Mouse (Mus musculus): Measurements from ENCODE around the gene Chn2.
A peak's percentile ranks its signal among the peaks of the same experiment; 100 is the strongest.

Gene Chn2

GRCm38 (mm10) chr6:54079881-54080280 lies 40.5 kb downstream of the Chn2 start:
- peak; percentile 92 to 95 for DNase-seq

DNA sequence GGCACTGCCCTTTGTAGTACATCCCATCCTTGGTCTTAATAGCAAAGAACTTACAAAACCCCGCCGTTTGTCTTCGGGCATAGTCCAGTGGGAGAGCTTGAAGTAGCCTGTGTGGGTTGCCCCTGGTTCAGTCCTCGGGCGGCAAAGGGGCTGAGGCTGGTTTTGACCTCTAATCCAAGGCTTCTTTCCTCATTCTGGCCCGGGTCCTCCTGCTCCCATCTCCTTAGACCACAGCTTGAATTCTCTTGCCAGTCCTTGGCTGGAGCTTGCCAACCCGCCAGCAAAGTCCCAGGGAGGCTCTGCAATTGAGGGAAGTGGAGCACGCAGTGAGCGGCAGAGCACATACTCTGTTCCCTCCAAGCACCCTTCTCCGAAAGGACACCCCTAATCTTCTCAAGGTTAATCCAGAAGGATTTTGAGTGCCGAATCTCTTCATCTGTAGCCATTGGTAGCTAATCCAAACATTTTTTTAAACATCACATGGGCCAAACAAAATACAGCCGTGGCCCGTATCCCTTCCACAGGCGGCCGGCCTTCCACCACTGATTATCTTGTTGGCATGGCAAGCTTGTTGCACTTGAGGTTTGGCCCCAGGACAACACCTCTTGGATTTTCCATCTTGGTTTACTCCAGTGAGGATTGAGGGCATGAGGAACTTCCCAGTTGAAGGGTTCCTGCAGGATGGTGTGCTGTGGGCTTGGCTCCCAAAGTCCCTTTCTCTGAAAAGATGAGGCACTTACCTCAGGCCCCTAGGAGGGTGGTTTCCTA lies 41.3 kb downstream of the Chn2 start:
- peak; percentile 39 to 62 for DNase-seq

DNA sequence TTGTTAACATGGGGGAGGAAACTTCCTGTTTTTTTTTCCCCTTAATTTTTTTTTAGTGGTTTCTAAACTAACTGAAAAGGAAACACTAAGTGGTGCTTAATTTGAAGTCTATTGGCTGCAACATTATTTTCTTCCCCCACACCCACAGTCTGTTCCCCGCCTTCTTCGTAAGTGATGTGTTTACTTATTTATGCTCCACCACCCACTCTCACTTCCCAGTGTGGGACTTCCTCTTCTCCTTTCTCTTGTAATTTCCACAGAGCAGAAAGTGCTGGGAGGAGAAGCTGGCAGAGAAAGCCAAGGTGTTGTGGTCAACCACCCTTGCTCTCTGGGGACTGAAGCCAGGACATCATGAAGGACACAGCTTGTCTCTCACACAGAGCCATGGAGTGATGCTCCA lies 43.2 kb downstream of the Chn2 start:
- no peak for DNase-seq

DNA sequence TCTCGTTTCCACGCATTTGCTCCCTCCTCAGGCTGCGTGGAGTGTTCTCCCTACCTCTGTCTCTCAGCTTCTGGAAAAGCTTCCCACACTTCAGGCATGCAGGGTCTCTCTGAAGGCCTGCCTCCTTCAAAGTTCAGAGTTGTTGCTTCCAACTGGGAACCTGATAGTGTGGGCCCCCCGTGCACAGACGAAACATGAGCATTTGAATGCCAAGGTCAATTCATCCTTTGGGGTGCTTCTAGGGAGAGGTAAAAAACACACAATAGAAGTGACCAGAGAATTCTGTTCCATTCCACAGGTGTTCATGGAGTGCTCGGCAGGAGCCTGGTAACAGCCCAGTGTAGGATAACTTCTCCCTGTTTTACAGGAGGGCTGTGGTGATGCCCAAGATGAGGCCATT lies 44.7 kb downstream of the Chn2 start:
- DNase-seq = no peak

DNA sequence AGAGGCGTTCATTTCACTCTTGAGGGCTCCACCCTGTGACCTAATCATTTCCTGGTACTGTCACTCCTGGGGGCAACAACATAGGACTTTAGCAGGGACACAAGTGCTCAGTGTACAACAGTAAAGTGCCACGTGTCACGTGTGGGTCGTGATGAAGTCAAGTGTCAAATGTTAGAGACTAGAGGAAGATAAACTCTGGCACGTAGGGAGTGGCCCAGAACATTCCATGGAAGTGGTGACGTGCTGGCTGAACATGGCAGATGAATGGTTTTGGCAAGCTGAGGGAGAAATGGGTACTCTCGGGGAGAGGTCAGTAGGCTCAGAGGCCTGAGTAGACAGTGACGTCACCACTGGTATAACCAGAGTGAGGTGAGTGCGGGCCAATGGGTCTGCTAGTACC lies 45.7 kb downstream of the Chn2 start:
- no peak for DNase-seq

- DNase-seq = no peak
Measured at GRCm38 (mm10) chr6:54088168-54088567, 48.8 kb downstream of the Chn2 start.

GRCm38 (mm10) chr6:54090822-54091221 lies 51.5 kb downstream of the Chn2 start:
- no peak for DNase-seq

DNA sequence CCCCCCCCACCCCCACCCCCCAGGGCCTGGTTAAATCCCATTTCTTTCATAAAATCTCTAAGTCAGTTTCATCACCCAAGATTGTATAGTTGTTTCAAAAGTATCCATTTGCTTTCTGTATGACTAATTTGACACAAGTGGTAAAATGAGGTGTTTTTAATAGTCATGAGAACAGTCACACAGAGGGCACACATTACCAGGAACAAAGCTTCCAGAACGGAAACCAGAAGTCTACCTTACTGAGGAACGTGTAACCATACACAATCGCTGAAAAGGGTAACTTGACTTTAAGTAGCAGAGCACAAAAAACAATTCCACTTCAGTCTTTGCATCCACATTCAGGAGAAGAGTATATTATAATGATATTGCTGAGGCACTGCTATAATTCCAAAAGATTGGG lies 53.6 kb downstream of the Chn2 start:
- no peak for DNase-seq

DNA sequence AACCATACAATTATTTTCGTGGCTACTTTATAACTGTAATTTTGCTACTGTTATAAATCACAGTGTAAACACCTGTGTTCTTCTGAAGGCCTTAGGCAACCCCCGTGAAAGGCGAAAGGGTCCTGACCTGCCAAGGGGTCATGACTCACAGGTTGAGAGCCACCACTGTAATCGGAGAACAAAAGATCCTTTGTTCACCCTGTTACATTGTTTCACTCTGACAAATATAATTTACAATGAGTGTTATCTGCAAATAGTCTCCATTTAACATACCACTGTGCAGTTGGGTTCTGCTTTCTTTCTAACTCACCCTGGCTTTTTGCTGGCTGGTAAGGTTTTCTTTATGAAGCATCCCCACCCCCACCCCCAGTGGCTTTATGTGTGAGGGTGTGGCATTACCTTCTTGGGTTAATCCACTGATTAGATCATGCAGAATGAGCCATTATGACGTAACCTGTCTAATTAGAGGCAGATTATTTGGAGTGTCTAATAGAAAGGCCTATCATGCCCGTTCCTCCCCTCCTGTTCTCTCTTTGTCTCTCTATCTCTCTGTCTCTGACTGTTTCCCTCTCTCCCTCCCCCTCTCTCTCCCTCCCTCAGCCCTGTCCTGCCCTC lies 56.9 kb downstream of the Chn2 start:
- no peak for DNase-seq

DNA sequence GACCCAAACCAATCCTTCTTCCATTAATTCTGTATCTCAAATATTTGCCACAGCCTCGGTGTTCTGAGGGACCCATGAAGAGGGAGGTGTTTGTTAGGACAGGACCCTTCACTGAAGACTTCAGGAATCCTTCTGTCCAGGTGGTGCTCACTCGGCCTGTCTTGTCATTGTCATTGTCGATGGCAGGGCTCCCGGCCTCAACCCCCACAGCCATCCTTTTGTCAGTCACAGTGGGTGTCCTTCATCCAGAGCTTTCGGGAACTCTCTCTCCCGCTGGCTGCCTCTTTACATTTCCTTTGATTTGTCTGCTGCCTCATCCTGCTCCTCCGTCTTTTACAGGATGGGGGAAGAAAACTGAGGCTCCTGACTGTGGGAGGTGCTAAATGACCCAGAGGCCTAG lies 57.5 kb downstream of the Chn2 start:
- DNase-seq = no peak

GRCm38 (mm10) chr6:54098339-54098738 lies 59.0 kb downstream of the Chn2 start:
- no peak for DNase-seq

DNA sequence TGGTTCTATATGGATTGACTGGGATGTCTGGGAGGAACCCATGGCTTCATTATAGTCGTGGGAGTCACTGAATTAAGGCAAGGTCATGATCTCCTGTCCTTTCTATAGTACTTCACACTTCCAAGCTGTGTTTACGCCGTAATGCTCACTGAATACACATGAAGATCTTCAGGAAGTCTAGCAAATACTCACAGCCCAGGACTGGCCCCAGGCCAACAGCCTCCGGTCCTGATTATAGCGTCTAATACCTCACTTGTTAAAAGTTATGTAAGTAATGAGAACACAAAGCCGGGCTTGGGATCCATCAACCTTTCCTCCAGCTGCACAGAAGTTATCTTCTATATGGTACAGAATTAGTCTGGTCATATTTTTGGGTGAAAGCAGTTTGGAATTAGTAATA lies 60.3 kb downstream of the Chn2 start:
- peak in 1 of 2 experiments; percentile 59 for DNase-seq

DNA sequence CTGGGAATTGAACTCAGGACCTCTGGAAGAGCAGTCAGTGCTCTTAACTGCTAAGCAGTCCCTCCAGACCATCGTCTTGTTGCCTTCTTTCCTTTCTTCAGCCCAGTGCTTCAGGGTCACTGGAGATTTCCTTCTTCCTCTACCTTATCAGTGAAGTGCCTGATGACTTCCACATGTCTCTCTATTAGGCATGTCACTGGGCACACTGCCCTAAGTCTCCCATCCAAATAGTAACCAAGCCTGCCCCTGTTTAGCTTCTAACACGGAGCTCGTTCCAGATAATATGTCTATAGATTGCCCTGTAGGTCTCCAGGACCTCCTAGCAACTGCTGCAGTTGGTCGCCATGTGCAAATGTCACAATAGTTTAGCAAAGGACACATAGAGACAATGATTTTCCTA lies 62.9 kb downstream of the Chn2 start:
- DNase-seq = no peak

DNA sequence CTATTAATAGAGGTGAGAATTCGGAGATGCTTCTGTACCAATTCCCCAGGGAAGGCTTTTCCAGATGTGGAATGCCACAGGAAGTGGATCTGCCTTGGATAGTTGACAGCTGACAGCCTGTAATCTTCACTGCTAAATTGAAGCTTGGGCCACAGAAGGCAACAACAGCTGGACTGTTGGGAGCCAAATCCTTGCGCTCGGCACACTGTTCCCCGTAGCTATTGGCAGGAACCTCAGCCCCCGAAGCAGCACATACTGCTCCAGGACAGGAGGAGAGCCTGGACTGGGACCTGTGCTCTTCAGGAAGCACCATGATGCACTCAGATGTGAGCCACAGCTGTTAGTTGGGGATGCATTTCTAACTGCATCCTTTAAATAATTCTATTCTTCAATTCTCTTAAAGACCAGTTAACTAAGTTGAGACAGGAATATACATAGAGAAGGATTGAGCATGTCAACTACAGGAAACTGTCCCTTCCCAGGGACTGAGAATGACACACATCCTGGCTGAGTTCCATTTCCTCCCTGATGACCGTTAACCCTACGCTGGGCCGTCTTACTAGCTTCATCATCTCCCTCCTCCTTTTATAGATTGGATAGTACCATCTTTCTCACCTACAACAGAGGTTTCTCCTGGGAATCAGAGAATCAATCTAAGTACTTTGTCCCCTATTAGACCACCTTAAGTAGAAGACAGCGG lies 64.1 kb downstream of the Chn2 start:
- DNase-seq = no peak

- peak; percentile 91 to 93 for DNase-seq
Measured at GRCm38 (mm10) chr6:54111416-54111984, 72.1 kb downstream of the Chn2 start.

DNA sequence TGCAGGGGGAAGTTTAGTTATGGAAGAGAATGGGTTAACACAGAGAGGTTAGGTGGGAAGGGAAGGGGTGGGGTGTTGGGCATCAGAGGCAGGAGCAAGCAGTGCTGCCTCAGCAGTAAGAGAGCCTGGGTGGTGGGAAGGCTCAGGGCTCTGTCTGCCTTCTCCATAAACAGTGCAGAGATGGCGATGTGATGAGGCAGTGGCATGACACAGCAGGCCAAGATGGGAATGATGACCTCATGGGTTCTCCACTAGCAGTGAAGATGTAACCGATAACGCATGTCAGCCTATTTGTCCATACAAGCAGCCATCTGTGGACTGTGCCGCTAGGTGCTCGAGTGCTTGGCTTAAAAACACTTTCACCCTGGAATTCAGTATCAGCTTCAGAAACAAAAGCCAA lies 74.0 kb downstream of the Chn2 start:
- peak in 1 of 2 experiments; percentile 39 for DNase-seq

DNA sequence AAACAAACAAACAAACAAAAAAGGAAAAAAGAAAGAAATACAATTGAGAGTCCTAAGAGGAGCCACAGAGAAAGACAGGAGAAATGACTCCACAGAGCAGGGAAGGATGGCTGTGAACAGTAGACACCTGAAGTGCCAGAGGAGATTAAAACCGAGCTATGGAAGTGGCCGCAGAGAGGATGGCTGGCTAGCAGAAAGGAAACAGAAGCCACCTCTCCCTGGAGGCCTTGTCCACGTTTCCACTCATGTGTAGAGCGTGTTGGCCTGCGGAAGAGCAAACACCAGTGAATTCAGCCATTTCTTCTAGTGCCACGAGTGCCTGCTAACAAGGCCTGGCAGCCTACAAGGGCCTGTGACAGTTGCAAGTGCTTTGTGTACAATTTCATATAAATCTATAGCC lies 75.1 kb downstream of the Chn2 start:
- DNase-seq = peak; percentile 61 to 65

- DNase-seq = peak in 1 of 2 experiments; percentile 54
Measured at GRCm38 (mm10) chr6:54116299-54116698, 76.9 kb downstream of the Chn2 start.

GRCm38 (mm10) chr6:54117001-54117591 lies 77.7 kb downstream of the Chn2 start:
- DNase-seq = no peak

- DNase-seq = no peak
Measured at GRCm38 (mm10) chr6:54118395-54118794, 79.0 kb downstream of the Chn2 start.

- DNase-seq = no peak
Measured at GRCm38 (mm10) chr6:54118897-54119296, 79.5 kb downstream of the Chn2 start.

- DNase-seq = peak in 1 of 2 experiments; percentile 49
Measured at GRCm38 (mm10) chr6:54119461-54119860, 80.1 kb downstream of the Chn2 start.

Data from cerebellum, postnatal 14 days (tissue).